Mouse (Mus musculus) liver, embryonic 14.5 days (tissue): ENCODE data around the gene Gm1604a.
"Not testable (repeated sequence)": the region's sequence is repeated elsewhere in the genome, so short reads cannot be mapped to it uniquely, and the experiment has no call there.

Experiments
- CTCF ChIP-seq: IDR thresholded peaks from 2 replicates; pipeline ENCODE4 v1.5.1; 2016; ENCODE audit warnings: antibody characterized with exemption, low read depth, control low read depth
- EP300 ChIP-seq: IDR thresholded peaks from 2 replicates; pipeline ENCODE4 v1.6.1; 2016; ENCODE audit warnings: antibody characterized with exemption, low read depth

DNA sequence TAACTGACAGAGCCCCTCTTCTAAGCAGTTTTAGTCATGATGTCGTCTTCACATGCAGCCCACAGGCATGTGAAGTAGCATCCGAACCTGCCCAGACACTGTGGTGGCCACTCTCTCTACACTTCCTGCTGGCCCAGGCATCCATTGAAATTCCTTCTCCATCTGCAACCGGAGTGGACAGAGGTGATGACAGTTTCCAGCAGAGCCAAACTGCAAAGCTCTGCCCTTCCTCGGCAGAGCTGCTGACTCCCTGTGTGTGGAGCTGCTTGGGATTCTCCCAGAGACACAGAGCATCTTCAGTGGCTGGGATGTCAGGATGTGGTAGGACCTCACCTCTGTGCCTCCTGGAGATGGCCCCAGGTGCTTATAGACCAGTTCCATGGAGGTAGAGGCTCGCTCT is 59.2 kb downstream of the Gm1604a start:
- TF ChIP-seq CTCF, EP300: not testable (repeated sequence)
